Mouse (Mus musculus): Measurements from ENCODE around the gene Lrrc3c.

The Lrrc3c gene

DNA sequence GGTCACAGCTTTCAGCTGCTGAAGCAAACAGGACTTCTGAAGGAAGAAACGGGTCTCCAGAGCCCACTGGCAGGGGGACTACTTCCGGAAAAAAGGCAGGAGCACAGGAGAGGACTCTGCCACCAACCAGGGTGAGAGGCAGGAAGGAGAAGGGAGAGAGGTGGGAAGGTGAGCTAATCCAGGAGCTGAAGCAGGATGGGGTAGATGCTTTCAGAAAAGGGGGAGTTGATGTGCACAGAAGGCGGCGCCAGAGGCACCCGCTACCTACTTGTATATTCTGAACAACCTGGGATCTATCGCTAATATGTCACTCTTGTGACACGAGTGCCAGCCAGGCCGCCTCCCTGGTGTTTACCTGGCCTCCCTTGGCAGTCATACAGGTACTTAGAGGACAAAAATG, at the start of gene Lrrc3c:
TSS of gene Lrrc3c (plus strand) at position 301 of the 400 bp plus-strand sequence.
- no peak for DNase-seq (ENCODE audit: low read depth)

GRCm38 (mm10) chr11:98549363-98549762, 48.7 kb upstream of the Lrrc3c start:
- DNase-seq (ENCODE audit: low read depth) = peak; percentile 46

DNA sequence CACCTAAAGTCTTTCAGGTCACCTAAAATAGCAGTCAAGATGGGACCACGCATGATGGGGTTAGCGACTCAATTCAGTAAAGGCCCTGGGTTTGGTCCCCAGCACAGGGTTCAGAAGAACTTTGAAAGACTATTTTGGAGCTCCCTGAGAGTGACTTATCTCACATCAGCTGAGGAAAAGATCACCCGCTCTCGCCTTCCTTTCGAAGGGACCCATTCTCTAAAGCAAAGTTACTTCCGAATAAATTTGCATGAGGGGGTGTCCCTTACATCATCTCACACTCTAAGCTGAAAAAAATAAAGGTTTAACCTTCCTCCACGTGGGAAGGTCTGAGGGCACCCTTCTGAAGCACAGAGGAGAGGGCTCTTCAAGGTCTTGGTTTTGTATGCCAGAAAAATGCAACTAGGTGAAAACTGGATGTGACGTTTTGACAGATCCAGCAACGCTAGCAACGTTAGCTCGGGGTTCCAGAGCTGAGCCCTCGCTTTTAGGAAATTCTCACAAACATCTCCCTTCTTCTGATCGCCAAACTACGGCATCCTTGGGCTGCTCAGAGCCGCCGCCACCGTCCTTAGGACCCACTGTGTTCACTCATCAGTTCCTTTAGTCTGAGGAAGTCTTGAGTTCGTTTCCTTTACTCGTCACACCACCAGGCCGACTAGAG, 47.6 kb upstream of the Lrrc3c start:
- no peak for DNase-seq (ENCODE audit: low read depth)

DNA sequence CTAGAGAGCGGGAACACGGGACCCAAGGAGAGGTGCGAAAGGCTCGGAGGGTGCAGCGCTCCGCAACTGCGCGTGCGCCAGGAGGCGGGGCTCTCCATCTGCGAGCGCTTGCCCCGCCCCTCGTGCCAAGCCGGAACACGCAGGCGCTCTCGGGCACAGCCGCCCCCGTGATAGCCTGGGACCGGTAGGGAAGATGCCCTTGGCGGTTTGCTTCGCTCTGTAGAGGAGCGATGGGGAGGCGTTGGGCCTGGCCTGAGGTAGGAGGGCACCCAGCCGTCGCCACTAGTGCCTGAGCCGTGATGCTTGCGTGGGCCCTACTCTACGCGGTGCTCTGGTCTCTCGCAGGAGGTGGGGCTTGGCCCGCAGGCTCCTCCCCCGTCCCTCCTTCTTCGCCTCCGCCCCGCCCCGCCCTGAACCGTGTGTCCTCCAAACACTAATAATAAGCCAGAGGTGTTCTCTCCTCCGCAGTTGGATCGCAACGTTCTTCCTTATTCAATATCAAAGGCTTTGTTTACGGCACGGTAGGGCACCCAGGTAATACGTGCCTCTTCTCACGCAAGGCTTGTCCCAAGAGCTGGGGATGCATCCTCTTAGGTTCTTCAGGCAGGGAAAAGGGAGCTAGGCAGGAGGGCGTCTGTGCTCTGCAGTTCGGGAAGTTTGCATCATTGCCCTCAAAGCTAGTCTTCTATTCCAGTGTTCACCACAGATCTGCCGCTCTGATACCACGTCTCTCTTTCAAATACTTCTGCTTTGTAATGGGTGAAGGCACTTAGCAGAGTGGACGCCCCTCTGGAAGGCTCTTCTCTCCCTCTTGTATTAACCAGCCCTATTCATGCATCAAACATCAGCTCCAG, 46.9 kb upstream of the Lrrc3c start, which contains the start of gene Zpbp2:
TSS of gene Zpbp2 (plus strand) at position 123 of the 854 bp plus-strand sequence.
- peak; percentile 91 for DNase-seq (ENCODE audit: low read depth)

DNA sequence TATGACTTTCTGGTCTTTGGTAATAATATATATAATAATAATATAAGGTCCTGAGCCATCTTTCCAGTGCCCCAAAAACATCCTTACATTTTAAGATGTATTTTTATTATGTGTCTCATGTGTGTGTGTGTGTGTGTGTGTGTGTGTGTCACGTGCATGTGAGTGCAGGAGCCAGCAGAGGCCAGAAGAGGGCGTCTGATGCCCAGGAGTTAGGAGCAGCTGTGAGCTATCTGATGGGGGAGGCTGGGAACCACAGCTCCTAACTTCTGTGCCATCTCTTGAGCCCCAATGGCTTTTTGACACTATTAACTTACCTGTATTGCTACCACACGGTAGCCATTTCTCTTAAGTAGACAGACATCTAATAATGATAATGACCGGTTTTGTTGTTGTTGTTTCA, 44.1 kb upstream of the Lrrc3c start:
- no peak for DNase-seq (ENCODE audit: low read depth)

DNA sequence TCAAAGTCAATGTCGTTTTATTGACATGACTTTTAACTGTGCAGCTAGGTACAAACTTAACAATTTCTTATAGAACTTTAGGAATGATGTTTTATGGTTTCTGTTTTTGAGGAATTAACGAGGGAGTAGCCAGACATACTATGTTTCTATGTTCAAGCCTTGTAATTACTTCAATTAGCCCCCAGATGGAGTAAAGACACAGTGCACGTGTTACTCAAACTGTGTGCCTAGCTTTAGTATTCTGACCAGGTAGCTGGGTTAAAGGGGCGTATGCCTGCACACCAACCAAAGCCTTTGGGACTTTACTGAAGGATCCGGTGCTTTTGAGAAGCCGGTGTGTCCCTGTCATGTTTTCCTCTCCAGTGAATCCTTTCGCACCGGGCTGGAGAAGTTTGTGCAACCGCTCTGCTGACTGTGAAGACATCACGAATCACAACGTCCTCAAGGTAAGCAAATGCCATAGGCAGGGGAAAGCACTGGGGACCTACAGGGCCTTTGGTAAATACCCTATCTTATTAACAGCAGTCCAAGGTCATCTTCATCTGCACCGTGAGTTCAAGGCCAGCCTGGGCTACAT, 42.9 kb upstream of the Lrrc3c start:
- no peak for DNase-seq (ENCODE audit: low read depth)

DNA sequence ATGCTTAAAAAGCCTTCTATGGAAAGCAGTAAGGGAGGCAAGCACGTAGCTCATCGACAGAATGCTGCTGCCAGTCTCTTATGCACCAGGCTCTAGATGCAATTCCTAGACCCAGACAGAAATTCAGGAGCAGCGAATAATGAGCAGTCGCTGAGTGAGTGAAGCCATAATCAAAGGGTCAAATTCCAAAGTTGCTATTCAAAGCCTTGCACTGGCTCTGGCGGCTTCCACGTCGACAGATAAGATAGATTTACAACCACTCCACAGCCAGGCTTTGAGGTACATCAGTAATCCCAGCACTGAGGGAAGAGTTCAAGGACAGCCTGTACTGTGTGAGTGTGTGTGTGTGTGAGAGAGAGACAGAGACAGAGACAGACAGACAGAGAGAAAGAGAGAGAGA, 37.1 kb upstream of the Lrrc3c start:
- peak; percentile 11 for DNase-seq (ENCODE audit: low read depth)

DNA sequence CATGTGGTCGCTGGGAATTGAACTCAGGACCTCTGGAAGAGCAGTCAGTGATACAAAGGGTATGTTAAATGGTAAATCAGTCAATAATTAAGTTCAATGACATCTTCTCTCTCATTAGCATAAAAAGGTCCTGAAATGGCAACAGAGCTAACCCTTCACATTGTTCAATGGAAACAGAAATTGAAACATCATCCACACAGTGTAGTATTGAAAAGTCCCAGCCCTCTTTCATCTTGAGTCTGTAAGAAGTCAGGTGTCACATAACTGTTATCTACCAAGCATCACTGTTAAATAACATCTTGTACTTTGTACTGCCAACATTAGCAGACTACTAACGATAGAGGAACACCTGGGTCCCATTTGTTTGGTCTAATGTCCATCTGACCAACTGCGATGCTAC, 35.1 kb upstream of the Lrrc3c start:
- DNase-seq (ENCODE audit: low read depth) = no peak

- DNase-seq (ENCODE audit: low read depth) = no peak
These were observed 34.1 kb upstream of the Lrrc3c start for GRCm38 (mm10) chr11:98563921-98564414.

- peak; percentile 27 for DNase-seq (ENCODE audit: low read depth)
These were observed 29.8 kb upstream of the Lrrc3c start for GRCm38 (mm10) chr11:98568326-98568725.

DNA sequence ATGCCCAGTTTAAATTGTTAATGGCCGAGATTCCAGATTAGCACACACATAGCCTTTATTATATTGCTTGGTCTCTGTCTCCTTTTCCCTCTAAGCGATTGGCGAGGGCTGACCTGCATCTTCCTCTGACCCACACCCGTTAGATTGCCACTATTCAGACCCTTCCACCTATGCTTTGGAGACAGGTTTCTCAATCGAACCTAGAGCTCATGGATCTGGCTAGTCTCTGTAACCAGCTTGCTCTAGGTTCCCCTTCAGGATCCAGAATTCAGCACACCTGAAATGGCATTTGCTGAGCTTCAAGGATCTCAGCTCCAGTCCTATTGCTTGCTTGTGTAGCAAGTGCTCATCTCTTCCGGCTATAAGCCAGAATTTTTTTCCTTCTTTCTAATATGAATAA, 28.6 kb upstream of the Lrrc3c start:
- no peak for DNase-seq (ENCODE audit: low read depth)

GRCm38 (mm10) chr11:98577776-98578175, 20.3 kb upstream of the Lrrc3c start:
- peak; percentile 9 for DNase-seq (ENCODE audit: low read depth)

DNA sequence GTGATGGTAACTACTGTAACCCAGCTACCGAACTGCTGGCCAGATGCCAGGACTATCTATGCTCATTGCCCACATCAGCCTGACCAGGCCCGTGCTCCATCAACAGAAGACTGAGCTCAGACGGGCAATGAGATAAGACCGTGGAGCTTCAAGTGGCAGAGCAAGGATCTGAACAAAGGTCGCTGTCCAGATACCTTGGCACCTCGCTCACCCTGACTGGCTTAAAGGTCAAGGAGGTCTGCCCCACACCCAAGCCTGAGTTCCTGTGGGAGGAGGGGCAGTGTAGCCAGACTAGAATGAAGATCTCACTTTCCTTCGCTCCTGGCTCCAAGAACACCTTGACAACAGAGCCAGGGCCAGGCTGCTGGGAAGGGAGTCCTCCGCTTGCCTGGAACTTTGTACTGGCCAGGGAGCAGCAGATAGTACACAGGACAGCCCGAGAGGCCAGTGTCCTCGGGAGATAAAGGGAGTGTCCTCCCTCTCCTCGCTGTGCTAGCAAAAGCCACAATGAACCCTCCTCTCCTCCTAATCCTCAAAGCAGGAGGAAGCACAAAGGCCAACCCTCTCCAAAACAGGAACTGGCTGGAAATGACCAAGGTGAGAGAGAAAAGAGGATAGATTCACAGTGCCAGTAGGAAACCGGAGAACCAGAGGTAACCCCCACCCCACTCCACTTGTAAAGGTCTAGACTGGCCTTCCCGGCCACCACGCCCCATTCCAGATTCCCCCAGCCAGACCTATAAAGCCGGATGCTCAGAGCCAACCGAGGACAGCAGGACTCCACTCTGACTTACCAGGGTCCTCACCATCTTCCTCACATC, 17.6 kb upstream of the Lrrc3c start:
- DNase-seq (ENCODE audit: low read depth) = peak; percentile 9

GRCm38 (mm10) chr11:98581286-98582029, 16.6 kb upstream of the Lrrc3c start:
- no peak for DNase-seq (ENCODE audit: low read depth)

GRCm38 (mm10) chr11:98582030-98582388, 16.1 kb upstream of the Lrrc3c start:
- DNase-seq (ENCODE audit: low read depth) = no peak

GRCm38 (mm10) chr11:98582551-98583264, 15.4 kb upstream of the Lrrc3c start:
- no peak for DNase-seq (ENCODE audit: low read depth)

GRCm38 (mm10) chr11:98583265-98583552, 14.9 kb upstream of the Lrrc3c start:
- no peak for DNase-seq (ENCODE audit: low read depth)

- no peak for DNase-seq (ENCODE audit: low read depth)
These were observed 14.5 kb upstream of the Lrrc3c start for GRCm38 (mm10) chr11:98583571-98583970.

- DNase-seq (ENCODE audit: low read depth) = no peak
These were observed 13.9 kb upstream of the Lrrc3c start for GRCm38 (mm10) chr11:98584146-98584545.

GRCm38 (mm10) chr11:98584629-98585177, 13.4 kb upstream of the Lrrc3c start:
- no peak for DNase-seq (ENCODE audit: low read depth)

Data from NIH3T3 (cell line).